Mouse (Mus musculus) myocyte (in vitro differentiated cells): ENCODE measurements around the gene Gm14412.
"Not testable (repeated sequence)": the region's sequence is repeated elsewhere in the genome, so short reads cannot be mapped to it uniquely, and the experiment has no call there.

Source experiments
- CEBPB ChIP-seq: IDR thresholded peaks from 2 replicates; pipeline ENCODE4 v1.6.1; 2011; ENCODE audit warnings: mild to moderate bottlenecking, moderate library complexity; ENCODE audit not compliant: poor library complexity, insufficient read depth, severe bottlenecking
- E2F4 ChIP-seq: IDR thresholded peaks from one replicate; pipeline ENCODE4 v1.6.1; 2011; ENCODE audit warnings: mild to moderate bottlenecking, control low read depth, moderate library complexity; ENCODE audit not compliant: insufficient read depth
- MAX ChIP-seq: IDR thresholded peaks from one replicate; pipeline ENCODE4 v1.6.1; 2011; ENCODE audit warnings: low read depth, mild to moderate bottlenecking, control low read depth
- MYOD1 ChIP-seq, 3 experiments: IDR thresholded peaks; one replicate each; pipeline ENCODE4 v1.6.1; 2011; ENCODE audit warnings: control low read depth in 2 of 3, low read depth in 2 of 3, mild to moderate bottlenecking in 2 of 3, moderate library complexity in 1 of 3; ENCODE audit not compliant: insufficient read length in 2 of 3, control insufficient read depth in 1 of 3
- MYOG ChIP-seq, 3 experiments: IDR thresholded peaks; one replicate each; pipeline ENCODE4 v1.6.1; 2011; ENCODE audit warnings: control low read depth in 2 of 3, low read depth in 2 of 3, mild to moderate bottlenecking in 2 of 3; ENCODE audit not compliant: insufficient read length in 2 of 3, control insufficient read depth in 1 of 3, insufficient read depth in 1 of 3
- POLR2A ChIP-seq: IDR thresholded peaks from one replicate; pipeline ENCODE4 v1.6.1; 2011; ENCODE audit warnings: low read depth, mild to moderate bottlenecking, control low read depth, moderate library complexity; ENCODE audit not compliant: insufficient read length
- POLR2AphosphoS2 ChIP-seq: IDR thresholded peaks from one replicate; pipeline ENCODE4 v1.6.1; 2011; ENCODE audit warnings: low read depth, control low read depth; ENCODE audit not compliant: insufficient read length
- REST ChIP-seq: IDR thresholded peaks from one replicate; pipeline ENCODE4 v1.6.1; 2011; ENCODE audit warnings: mild to moderate bottlenecking, control low read depth, moderate library complexity; ENCODE audit not compliant: insufficient read depth, insufficient read length
- SRF ChIP-seq: IDR thresholded peaks from one replicate; pipeline ENCODE4 v1.6.1; 2011; ENCODE audit warnings: low read depth; ENCODE audit not compliant: control insufficient read depth, insufficient read length
- TCF12 ChIP-seq: IDR thresholded peaks from one replicate; pipeline ENCODE4 v1.6.1; 2011; ENCODE audit warnings: mild to moderate bottlenecking, control low read depth; ENCODE audit not compliant: poor library complexity, insufficient read depth, severe bottlenecking
- TCF3 ChIP-seq: IDR thresholded peaks from one replicate; pipeline ENCODE4 v1.6.1; 2011; ENCODE audit warnings: low read depth, control low read depth; ENCODE audit not compliant: insufficient read length
- USF1 ChIP-seq: IDR thresholded peaks from one replicate; pipeline ENCODE4 v1.6.1; 2011; ENCODE audit warnings: low read depth, mild to moderate bottlenecking, control low read depth, moderate library complexity

GRCm38 (mm10) chr2:177272237-177272636 lies 51.9 kb downstream of the Gm14412 start:
- not testable (repeated sequence) for TF ChIP-seq POLR2A; USF1; MAX; E2F4; SRF; TCF12; POLR2AphosphoS2; MYOD1 (IDR thresholded peaks at IDR 0.05; ENCODE audit: control insufficient read depth in 1 of 3, insufficient read length in 2 of 3, low read depth in 2 of 3); CEBPB; TCF3; REST; MYOG (IDR thresholded peaks at IDR 0.05; ENCODE audit: control insufficient read depth in 1 of 3, insufficient read depth in 1 of 3, insufficient read length in 2 of 3, low read depth in 2 of 3)
